Mouse (Mus musculus) lung, adult 2 months (tissue): ENCODE measurements around the gene Agfg1.

Experiments used
- CTCF ChIP-seq: fragments of 200-500 bp; IDR thresholded peaks from 2 replicates; pipeline ENCODE4 v1.5.1; 2011; ENCODE audit warnings: mild to moderate bottlenecking, low read length, control low read depth; ENCODE audit not compliant: insufficient read depth
- POLR2A ChIP-seq: fragments of 200-500 bp; IDR thresholded peaks from 2 replicates; pipeline ENCODE4 v1.6.1; 2011; ENCODE audit warnings: low read depth, mild to moderate bottlenecking, control low read depth, low read length, borderline replicate concordance; ENCODE audit errors: extremely low read depth

DNA sequence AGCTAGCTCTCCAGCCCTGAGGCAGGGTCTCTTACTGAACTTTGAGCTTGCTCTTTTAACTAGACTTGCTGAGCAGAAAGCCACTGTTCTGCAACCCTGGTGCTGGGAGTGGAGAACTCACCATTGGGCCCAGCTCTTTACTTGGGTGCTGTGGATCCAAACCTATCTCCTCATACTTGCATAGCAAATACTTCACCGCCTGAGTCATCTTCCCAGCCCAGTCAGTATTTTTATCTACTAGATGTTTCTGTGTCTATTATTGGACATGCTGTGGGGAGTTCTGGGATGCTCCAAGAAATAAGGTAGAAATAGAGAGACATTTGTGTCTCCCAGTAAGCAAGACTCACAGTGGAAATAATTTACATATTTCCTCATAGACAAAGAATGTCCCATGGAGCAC lies 35.2 kb upstream of the Agfg1 start:
- TF ChIP-seq CTCF (no peak), POLR2A (no peak)
